Mouse (Mus musculus): ENCODE measurements at regions not wholly inside any gene's neighbourhood (a gene's known extent, or its start where the extent isn't known, plus 50 kb on each side); places are given as distances from the start of the nearest gene placed in this dataset.

DNA sequence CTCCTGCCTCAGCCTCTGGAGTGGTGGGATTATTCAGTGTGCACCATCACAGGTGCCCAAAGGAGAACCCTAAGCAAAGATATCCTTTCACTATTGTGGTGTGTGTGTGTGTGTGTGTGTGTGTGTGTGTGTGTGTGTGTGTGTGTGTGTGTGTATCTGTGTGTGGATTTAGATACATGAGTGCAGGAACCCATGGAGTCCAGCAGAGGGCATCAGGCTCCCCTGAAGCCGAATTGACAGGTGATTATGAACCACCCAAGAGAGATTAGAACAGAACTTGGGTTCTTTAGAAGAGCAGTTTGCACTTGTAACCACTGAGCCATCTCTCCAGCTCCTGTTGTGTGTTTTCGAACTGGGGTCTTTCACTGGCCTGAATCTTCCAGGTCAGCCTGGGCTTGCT is 310.1 kb upstream of the Tbx3 start:
- TF ChIP-seq CTCF (IDR thresholded peaks at IDR 0.05; ENCODE audit: low read depth) (no peak), EP300 (IDR thresholded peaks at IDR 0.05; ENCODE audit: low read depth) (no peak)
